Mouse (Mus musculus) urinary bladder, postnatal 36 days (tissue): ENCODE data around the gene Smarca2.

Experiments used
- DNase-seq, 2 experiments: peaks; one replicate each; pipeline ENCODE4 v3.0.0; 2022; ENCODE audit warnings: low spot score in 2 of 2, mixed read lengths in 1 of 2

Gene Smarca2

GRCm38 (mm10) chr19:26604755-26605300, at the start of gene Smarca2:
Smarca2 (plus strand) TSS chr19:26605050.
- DNase-seq = peak; percentile 94 to 97

DNA sequence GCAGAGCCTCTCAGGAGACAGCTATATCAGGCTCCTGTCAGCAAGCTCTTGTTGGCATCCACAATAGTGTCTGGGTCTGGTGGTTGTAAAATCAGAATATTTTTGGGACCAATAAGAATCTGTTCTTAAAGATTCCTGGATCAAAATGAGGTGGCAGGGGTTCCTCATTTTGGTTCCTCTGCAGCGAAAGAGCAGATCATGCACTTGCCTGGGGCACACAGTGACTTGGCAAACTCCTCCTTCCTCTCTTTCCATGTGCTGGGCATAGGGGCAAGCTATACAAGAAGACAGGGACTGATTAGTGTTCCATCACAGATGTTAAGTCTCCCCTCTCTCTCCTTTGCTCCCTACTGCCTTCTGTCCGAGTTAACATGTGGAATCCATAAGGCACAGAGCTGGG, 40.0 kb upstream of the Smarca2 start:
- no peak for DNase-seq

DNA sequence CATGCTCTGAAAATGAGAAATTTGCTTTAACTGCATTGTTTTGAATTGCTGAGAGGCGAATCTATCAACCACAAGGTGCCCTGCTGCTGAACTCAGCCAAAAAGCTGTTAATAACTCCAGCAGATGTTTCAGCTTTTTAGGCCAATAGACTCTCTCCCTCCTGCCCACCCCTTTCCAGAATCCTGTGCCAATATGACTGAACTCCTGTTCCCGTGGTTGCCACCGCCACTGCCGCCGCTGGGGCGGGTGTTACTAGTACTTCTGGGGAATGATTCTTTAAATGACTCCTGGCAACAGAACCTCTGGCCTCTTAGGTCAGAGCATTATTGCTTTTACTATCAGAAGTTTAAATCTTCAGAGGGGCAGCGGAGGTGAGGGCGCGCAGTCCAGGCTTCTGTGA, 38.7 kb upstream of the Smarca2 start:
- no peak for DNase-seq

- no peak for DNase-seq
These were observed 36.6 kb upstream of the Smarca2 start for GRCm38 (mm10) chr19:26568236-26568635.

- no peak for DNase-seq
These were observed 35.9 kb upstream of the Smarca2 start for GRCm38 (mm10) chr19:26568941-26569340.

DNA sequence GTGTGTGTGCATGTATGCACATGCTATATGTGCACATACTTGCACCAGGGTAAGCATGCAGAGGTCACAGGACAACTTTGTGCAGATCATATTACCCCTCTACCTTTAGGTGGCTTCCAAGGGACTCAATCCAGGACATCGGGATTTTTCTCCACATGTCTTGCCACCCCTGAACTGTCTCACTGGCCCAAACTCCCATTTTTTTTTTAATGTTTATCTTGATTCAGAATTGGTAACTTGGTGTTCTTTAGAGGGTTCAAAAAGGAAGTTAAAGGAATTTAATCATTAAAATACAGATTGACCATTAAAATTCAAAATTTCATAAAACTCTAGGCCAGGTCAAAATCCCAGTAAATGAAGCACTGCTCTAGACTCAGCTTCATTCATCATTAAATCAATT, 35.4 kb upstream of the Smarca2 start:
- no peak for DNase-seq

- DNase-seq = peak in 1 of 2 experiments; percentile 24
These were observed 25.2 kb upstream of the Smarca2 start for GRCm38 (mm10) chr19:26579645-26580044.

DNA sequence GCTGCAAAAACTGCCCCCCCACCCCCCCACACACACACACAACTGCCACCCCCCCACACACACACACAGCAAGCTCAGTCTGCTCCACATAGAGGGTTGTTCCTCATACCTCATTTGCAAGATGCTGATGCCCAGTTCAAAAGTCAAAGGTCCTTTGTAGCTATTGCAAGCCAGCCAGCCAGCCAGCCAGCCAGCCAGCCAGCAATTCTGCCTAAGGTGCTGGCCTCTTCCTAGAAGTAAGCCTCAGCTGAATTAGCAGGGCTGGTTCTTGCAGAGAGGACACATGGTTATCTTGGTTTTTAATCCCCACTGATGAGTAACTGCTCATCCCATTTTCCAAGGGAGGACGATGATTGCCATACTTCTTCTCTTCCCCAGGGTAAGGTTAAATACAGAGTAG, 24.8 kb upstream of the Smarca2 start:
- no peak for DNase-seq

GRCm38 (mm10) chr19:26594661-26595060, 10.2 kb upstream of the Smarca2 start:
- DNase-seq = no peak

- no peak for DNase-seq
These were observed 3.4 kb upstream of the Smarca2 start for GRCm38 (mm10) chr19:26601459-26601858.

DNA sequence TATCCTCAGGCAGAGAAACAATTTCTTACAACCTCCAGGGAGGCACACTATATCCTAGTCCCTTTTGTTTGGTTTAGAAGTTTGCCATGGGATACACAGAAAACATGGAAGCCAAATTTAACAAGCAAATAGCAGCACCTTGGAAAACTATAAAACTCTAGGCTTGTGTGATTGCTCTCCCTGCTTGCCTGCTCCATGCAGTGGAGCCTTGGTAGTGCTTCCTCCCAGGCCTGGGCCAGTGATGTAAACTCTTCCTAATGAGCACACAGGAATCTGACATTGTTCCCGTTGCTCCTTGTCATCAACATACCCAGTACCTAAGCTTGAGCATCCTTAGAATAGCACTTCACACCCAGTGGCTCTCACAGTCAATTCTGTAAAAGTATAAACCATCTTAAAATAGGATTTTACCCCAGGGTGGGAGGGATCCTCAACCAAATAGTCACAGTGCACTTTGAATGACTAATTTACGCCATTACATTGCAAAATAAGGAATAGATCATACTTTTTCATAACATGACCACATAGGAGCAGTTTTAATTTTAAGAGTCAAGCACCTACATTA, 1.5 kb upstream of the Smarca2 start:
- no peak for DNase-seq

DNA sequence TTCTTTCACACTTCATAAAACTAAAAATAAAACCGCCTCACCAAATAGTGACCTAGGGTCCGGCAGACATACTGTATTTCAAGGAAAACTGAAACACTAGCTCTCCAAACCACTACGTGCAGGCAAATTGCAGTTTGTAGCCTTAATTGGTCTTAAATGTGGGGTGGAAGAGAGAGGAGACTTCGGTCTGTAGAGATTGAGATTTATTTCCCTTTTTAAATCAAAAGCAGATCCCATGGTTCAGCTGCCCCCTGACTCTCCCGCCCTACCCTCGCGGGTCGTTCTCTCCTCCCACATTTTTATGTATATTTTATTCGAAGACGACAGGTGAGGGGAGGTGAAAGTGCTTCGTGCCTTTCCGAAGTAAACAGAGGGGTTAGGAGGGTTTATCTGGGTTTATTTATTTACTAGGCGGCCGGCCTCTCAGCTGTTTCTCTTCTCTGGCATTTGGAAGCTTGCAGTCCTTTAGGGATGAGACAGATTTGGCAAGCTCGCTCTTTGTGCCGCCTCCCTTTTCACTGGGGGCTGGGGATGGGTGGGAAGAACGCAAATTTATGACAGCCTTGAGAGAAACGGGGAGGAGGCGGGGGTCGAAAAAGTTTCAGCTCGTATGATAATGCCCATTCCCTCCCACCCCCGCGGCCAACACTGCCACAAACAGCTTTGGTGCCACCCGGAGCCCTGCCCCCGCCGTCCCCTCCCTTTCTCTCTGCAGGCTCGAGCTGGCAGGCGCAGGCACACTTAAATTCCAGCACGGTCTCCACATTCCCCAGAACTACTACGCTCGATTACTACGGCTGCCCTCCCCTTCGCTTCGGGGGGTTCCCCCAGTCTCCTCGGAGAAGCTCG, 720 bp upstream of the Smarca2 start:
- peak in 1 of 2 experiments; percentile 4 for DNase-seq

- DNase-seq = peak; percentile 45 to 52
These were observed 829 bp downstream of the Smarca2 start for GRCm38 (mm10) chr19:26605438-26606320.

- peak; percentile 53 to 58 for DNase-seq
These were observed 1.7 kb downstream of the Smarca2 start for GRCm38 (mm10) chr19:26606321-26607155.

DNA sequence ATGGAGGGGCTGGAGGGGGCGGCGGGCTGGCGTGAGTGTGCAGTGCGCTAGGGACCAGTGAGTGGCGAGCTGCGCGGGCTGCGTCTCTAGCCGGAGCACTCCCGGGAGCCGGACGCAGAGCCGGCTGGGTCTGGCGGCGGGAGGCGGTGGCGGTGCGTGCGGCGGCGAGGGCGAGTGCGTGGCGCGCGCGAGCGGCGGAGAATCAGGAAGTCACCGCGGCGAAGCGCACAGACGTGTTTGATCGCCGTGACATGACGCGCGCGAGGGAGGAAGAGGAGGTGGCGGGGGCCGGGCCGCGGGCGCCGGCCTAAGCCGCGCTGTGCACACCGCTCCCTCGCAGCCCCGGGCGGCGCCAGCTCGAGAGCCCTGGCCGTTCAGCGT, 2.3 kb downstream of the Smarca2 start:
- peak in 1 of 2 experiments; percentile 73 for DNase-seq

DNA sequence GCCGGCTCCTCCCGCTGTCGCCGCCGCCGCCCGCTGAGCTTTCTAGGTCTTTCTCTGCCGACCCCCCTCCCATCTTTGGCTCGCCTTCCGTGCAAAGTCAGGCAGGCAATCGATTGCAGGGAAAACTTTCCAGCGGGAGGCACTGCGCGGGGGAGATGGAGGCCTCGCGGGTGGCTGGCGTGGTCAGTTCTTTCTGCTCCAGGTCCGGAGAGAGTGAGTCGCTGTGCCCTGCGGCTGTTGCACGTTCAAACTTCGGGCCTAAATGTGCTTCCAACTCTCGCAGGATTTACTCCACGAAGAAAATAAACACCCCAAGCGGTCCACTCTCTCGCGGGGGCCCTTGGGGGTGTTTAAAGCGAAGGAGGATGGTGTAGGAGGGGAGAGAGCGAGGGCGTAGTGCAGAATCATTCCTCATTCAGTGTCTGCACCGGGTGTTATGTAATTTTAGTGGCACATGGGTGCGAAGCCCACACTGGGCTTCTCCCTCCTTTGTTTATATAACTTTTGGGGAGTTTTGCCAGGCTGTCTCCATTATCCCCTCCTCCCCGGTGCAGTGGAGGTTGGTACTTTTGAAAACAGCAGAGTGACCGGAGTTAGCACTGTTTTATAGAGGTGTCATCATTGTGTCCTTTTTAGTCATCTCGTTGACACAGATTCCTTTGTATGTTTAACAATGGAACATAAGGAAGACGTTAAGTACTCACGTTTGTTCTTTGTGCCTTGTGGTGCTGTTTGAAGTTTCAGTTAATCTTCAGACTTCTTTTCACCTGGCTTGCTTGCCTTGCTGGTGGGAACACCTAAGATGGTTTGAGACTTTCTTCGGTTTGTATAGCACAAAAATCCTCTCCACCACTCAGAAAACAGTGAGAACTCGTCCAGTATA, 2.9 kb downstream of the Smarca2 start:
- DNase-seq = peak; percentile 29 to 53

DNA sequence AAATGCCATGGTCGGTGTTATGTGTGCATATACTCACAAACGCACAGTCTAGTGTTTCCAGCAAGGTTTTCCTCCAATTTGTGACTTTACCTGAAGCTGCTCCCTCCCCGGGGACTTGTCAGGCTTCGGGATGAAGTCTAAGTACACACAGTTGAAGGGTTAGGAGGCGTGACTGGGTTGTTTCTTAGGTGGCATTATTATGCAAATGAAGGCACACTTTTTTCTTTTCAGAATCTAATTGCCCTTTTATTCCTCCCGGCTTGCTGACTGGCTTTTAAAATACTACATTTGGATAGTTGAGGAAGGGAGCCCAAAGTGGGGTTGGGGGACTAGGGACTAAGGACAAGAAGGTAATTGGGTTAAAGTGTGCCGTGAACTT, 3.6 kb downstream of the Smarca2 start:
- no peak for DNase-seq

- no peak for DNase-seq
These were observed 4.8 kb downstream of the Smarca2 start for GRCm38 (mm10) chr19:26609637-26610036.

DNA sequence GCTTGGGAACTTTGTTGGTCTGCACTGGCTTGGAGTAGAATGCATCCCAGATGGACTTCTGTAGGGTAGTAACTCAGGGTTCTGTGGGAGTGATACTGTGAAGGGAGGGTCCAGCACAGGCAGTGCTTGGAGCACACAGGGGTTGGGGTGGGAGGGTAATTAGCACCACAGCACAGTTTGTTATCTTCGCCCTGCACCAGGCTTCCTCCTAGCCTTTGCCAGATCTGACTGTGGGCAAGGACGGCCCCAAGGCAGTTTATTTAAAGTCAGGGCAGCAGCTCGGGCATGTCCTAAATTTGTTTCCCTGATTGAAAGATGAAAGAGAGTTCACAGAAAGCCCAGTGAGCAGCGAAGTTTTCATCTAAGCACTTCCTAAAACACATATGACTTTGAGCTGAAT, 8.1 kb downstream of the Smarca2 start:
- DNase-seq = no peak

DNA sequence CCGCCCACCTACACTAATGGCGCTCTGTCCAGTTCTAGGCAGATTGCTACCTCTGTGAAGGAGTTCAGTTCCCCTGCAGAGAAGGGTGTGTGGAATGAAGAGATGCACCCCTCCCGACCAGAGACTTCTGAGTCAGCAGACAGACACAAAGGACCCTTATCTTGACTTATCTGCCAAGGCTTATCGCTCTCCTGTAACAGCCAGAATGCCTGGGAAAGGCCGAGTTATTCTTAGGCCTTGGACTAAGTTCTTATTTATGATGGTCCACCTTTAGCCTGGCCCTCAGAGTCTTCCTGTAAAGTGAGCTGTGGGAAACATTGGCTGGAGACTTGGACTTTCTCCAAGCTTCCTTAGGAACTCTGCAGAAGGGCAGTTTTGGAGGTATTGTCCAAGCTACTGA, 8.8 kb downstream of the Smarca2 start:
- DNase-seq = no peak
